Mouse (Mus musculus): ENCODE results near the gene Wdr31.

DNA sequence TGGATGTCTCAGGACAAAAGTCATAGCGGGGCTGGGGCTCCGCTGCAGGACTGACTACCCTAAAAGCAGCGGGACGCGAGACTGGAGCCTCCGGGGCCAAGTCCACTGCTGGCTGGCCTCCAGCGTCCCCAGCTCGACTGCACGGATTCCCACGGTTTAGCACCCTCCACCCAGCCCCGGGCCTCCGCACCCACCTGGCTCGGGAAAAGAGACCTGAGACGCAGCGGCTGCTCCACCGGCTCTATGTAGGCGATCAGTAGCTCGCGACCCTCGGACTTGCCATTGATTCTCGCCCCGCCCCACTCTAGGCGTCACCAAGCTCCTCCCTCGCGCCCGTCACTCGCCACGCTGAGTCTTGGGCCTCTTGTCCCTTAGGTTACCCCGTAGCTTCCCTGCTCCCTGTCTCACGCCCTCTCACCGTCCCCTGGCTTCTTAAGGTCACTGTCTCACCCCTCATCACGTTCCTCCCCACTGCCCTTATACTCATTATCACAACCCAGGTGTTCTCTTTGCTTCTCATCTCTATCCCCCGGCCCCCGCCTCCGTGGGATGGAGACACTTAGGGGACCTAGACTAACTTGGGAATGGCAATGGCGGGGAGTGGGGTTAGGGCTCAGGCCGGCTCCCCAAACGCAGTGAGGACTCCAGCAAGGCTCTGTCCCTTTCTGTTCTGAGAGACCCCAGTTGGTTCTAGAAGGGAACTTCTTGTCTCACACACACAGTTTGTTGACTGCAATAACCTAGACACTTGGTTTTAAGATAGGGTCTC lies 31.5 kb upstream of the Wdr31 start:
- TF ChIP-seq CTCF (IDR thresholded peaks at IDR 0.05; ENCODE audit: control insufficient read depth, insufficient read depth, low read length) (no peak), POLR2A (IDR thresholded peaks at IDR 0.05; ENCODE audit: borderline replicate concordance, control insufficient read depth, low read depth, low read length) (peak; percentile 41; the same call in 1 of the 2 replicates)
